Mouse (Mus musculus) ovary, adult 10 weeks (tissue): ENCODE results near the gene Sstr3. TPM values are rescaled to one million over a fixed set of nuclear protein-coding genes. Genes with fewer than 3 reads are reported as not detected.

Source experiments
- polyA plus RNA-seq: library from polyadenylated mRNA; stranded (reverse); fragments of 350-450 nt; fragmentation: Illumina TruSeq; extraction: RNeasy Lipid Tissue Mini Kit (QIAGEN cat#74804); gene quantifications from one replicate; pipeline ENCODE4 v1.2.3, GENCODE M21; 2014

Sstr3 gene
- 0.14 TPM for polyA plus RNA-seq

GRCm38 (mm10) chr15:78544561-78545001 lies at the start of gene Sstr3:
TSS of gene Sstr3 (minus strand) at chr15:78544685.

GRCm38 (mm10) chr15:78572658-78573397 lies 28.3 kb upstream of the Sstr3 start, which contains the start of gene Rac2:
TSS of gene Rac2 (minus strand) at chr15:78572783.

GRCm38 (mm10) chr15:78530671-78531450 lies 13.6 kb downstream of the Sstr3 start, which contains the start of gene C1qtnf6:
TSS of gene C1qtnf6 (minus strand) at chr15:78531416.

GRCm38 (mm10) chr15:78494968-78495406 lies 49.5 kb downstream of the Sstr3 start, which contains the start of gene Il2rb:
TSS of gene Il2rb (minus strand) at chr15:78495271.

Other genes with a start within 250 kb of the Sstr3 start
- gene Csf2rb2, start 239.0 kb downstream of the Sstr3 start, polyA plus RNA-seq = 2.3 TPM
- gene Csf2rb, start 218.9 kb downstream of the Sstr3 start, polyA plus RNA-seq = 1.7 TPM
- gene Tex33, start 148.8 kb downstream of the Sstr3 start, polyA plus RNA-seq = not detected
- gene Tst, start 138.8 kb downstream of the Sstr3 start, polyA plus RNA-seq = 1.4 TPM
- 1.5 TPM for gene Mpst, start 138.3 kb downstream of the Sstr3 start, polyA plus RNA-seq
- gene Kctd17, start 116.1 kb downstream of the Sstr3 start, polyA plus RNA-seq = 3.5 TPM
- gene Tmprss6, start 76.1 kb downstream of the Sstr3 start, polyA plus RNA-seq = not detected
- gene Il2rb, start 49.4 kb downstream of the Sstr3 start, polyA plus RNA-seq = 0.31 TPM
- 24.5 TPM for gene C1qtnf6, start 13.3 kb downstream of the Sstr3 start, polyA plus RNA-seq
- gene Rac2, start 28.1 kb upstream of the Sstr3 start, polyA plus RNA-seq = 0.91 TPM
- gene Cyth4, start 52.4 kb upstream of the Sstr3 start, polyA plus RNA-seq = 1.1 TPM
- gene Elfn2, start 174.1 kb upstream of the Sstr3 start, polyA plus RNA-seq = not detected
- 0.91 TPM for gene Mfng, start 228.8 kb upstream of the Sstr3 start, polyA plus RNA-seq